In the genomic region with DNA sequence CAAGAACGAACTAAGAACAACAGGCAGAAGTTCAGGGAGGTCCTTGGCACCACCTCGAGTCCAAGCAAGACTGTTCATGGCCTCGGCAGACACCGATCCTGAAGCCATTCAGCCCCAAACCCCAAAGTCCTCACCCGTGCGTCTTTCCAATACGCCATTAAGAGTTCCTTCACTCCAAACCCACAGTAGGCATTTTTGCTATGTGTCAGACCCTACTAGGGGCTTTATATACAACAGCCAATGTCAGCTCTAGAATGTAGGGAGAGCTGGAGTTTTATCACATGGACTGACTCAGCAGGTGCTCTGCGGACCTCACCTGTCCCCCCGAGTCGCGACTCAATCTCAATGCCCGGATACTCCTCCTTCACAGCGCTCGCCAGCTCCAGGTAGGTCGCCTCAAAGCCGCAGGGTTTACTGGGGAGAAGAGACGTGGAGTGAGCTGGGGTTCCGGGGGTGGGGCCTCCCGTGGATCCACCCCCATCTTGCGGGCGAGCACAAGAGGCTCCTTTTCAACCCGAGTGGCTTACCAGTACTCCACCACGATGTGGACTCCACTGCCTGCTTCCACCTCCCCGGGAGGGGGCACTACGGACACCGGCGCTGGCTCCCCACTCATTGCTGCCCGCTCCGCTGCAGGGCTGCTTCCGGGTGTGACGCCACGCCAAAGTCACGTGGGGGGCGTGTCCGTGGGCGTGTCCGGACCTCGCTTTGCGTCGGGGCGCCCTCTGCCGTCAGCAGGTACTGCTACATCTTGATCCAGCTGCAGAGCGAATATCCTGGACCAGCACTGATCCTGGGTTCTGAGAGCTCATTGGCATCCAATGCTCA, we compare ENCODE assay signal across 8 mouse cellular contexts. TPM values are rescaled to one million over a fixed set of nuclear protein-coding genes. Genes with fewer than 3 reads are reported as not detected.
A peak's percentile ranks its signal among the peaks of the same experiment; 100 is the strongest.
DNase-seq lines count a peak whose midpoint lies in the region; ATAC-seq and TF ChIP-seq lines count a peak whose summit lies in the region.

A gene (minus strand): TSS at position 661 of the 828 bp plus-strand sequence.

- no peak within 1 kb of the TSS for H3K27ac ChIP-seq in CH12.LX (ENCODE audit: insufficient read depth, low read depth)
- peak within 1 kb of the TSS; percentile 66; the same call in 1 of the 2 replicates for H3K27ac ChIP-seq in forebrain, embryonic 12.5 days
- H3K27ac ChIP-seq in heart, postnatal 0 days (ENCODE audit: low read depth), result peak within 1 kb of the TSS; percentile 36
- H3K27ac ChIP-seq in liver, embryonic 16.5 days (ENCODE audit: low read length), result peak within 1 kb of the TSS; percentile 79
- peak within 1 kb of the TSS; percentile 70 for H3K27ac ChIP-seq in neural tube, embryonic 13.5 days (replicated peaks)
- H3K27ac ChIP-seq in testis, adult 2 months (ENCODE audit: control insufficient read depth, insufficient read depth, low read depth, low read length), result peak within 1 kb of the TSS; percentile 91

- dilution Hi-C loops in CH12.LX (cut with MboI; ENCODE audit: extremely low pct_ligation_motif_present, extremely low pct_unique_long_range_greater_than_20kb, low sequenced_read_pairs), result no loop called here

- H3K4me1 ChIP-seq in CH12.LX (ENCODE audit: control insufficient read depth in 1 of 2, insufficient read depth in 2 of 2), result peaks cover 0 to 10% of the 10 kb centered on the region in 2 experiments; a peak in 3 of 4 replicates
- peaks cover 9% of the 10 kb centered on the region for H3K4me1 ChIP-seq in forebrain, embryonic 12.5 days
- H3K4me1 ChIP-seq in heart, postnatal 0 days (ENCODE audit: control insufficient read depth, insufficient read depth), result peaks cover 8% of the 10 kb centered on the region
- H3K4me1 ChIP-seq in liver, embryonic 16.5 days (ENCODE audit: control insufficient read depth, low read depth, low read length), result peaks cover 5% of the 10 kb centered on the region; the same call in 1 of the 2 replicates
- peaks cover 10% of the 10 kb centered on the region for H3K4me1 ChIP-seq in neural tube, embryonic 13.5 days (replicated peaks)
- H3K4me1 ChIP-seq in testis, adult 2 months (ENCODE audit: control insufficient read depth, insufficient read depth, low read length), result peaks cover 8% of the 10 kb centered on the region

- peak; percentile 95 for DNase-seq in CH12.LX (ENCODE audit: extremely low read depth)
- DNase-seq in c-Kit-positive CD71-positive TER-119-negative erythroid progenitor cells, embryonic 14.5 days (ENCODE audit: low read depth), result peak; percentile 75
- DNase-seq in heart, postnatal 0 days (ENCODE audit: low spot score), result peak; percentile 80
- peak; percentile 99 for DNase-seq in kidney, postnatal 4 days

- in situ Hi-C loops in CH12.LX (cut with MboI; ENCODE audit: low pct_ligation_motif_present, low pct_unique_long_range_greater_than_20kb, low sequenced_read_pairs), result no loop called here

- peak; percentile 54 to 96; a peak in 2 of 4 replicates for TF ChIP-seq CTCF in CH12.LX (conservative IDR thresholded peaks at IDR 0.05 in 1 of 2, IDR thresholded peaks at IDR 0.05 in 1 of 2; ENCODE audit: low read depth in 2 of 2, low read length in 2 of 2)
- TF ChIP-seq CTCF in heart, postnatal 0 days (IDR thresholded peaks at IDR 0.05; ENCODE audit: low read depth), result peak; percentile 90
- TF ChIP-seq CTCF in testis, adult 2 months (IDR thresholded peaks at IDR 0.05; ENCODE audit: control insufficient read depth, insufficient read depth, insufficient replicate concordance, low read depth, low read length), result peak; percentile 97

- peak; percentile 89 for ATAC-seq in forebrain, embryonic 12.5 days (ENCODE audit: low FRiP score)
- peak; percentile 86 for ATAC-seq in heart, postnatal 0 days (ENCODE audit: insufficient read depth, low read depth)
- ATAC-seq in liver, embryonic 16.5 days (ENCODE audit: low read depth), result peak; percentile 84
- ATAC-seq in neural tube, embryonic 13.5 days (ENCODE audit: low read depth), result peak; percentile 95

- H3K4me3 ChIP-seq in CH12.LX (replicated peaks in 1 of 3; ENCODE audit: low read depth in 2 of 3, low read length in 2 of 3, poor library complexity in 1 of 3), result peak within 1 kb of the TSS; percentile 62 to 84 (median 67)
- peak within 1 kb of the TSS; percentile 75 for H3K4me3 ChIP-seq in forebrain, embryonic 12.5 days (replicated peaks)
- peak within 1 kb of the TSS; percentile 69 for H3K4me3 ChIP-seq in heart, postnatal 0 days (ENCODE audit: low read depth, low read length)
- H3K4me3 ChIP-seq in liver, embryonic 16.5 days (ENCODE audit: low read depth, low read length), result peak within 1 kb of the TSS; percentile 83
- H3K4me3 ChIP-seq in neural tube, embryonic 13.5 days, result peak within 1 kb of the TSS; percentile 71
- peak within 1 kb of the TSS; percentile 100 for H3K4me3 ChIP-seq in testis, adult 2 months (ENCODE audit: control insufficient read depth, low read depth, low read length)

- H3K79me2 ChIP-seq in CH12.LX (replicated peaks; ENCODE audit: control insufficient read depth, extremely low read depth, insufficient read depth, poor library complexity, severe bottlenecking), result no peaks in the 10 kb centered on the region

- no peaks in the 10 kb centered on the region for H3K27me3 ChIP-seq in CH12.LX (replicated peaks)
- H3K27me3 ChIP-seq in forebrain, embryonic 12.5 days, result no peaks in the 10 kb centered on the region
- no peaks in the 10 kb centered on the region for H3K27me3 ChIP-seq in heart, postnatal 0 days (ENCODE audit: control insufficient read depth, insufficient read depth, low read length)
- H3K27me3 ChIP-seq in liver, embryonic 16.5 days (ENCODE audit: control insufficient read depth, insufficient read depth, low read depth, low read length), result no peaks in the 10 kb centered on the region
- no peaks in the 10 kb centered on the region for H3K27me3 ChIP-seq in neural tube, embryonic 13.5 days
- H3K27me3 ChIP-seq in testis, adult 2 months (ENCODE audit: control insufficient read depth, insufficient read depth, low read length), result no peaks in the 10 kb centered on the region

- peak; percentile 54 for TF ChIP-seq RAD21 in CH12.LX (IDR thresholded peaks at IDR 0.05; ENCODE audit: low read depth, low read length)

- peak within 1 kb of the TSS; percentile 50 for H3K4me2 ChIP-seq in CH12.LX (ENCODE audit: insufficient read depth, low read depth, poor library complexity, severe bottlenecking)
- H3K4me2 ChIP-seq in forebrain, embryonic 12.5 days, result peak within 1 kb of the TSS; percentile 82
- H3K4me2 ChIP-seq in heart, postnatal 0 days (ENCODE audit: low read depth, low read length), result peak within 1 kb of the TSS; percentile 93
- H3K4me2 ChIP-seq in liver, embryonic 16.5 days (ENCODE audit: low read depth, low read length), result peak within 1 kb of the TSS; percentile 93
- H3K4me2 ChIP-seq in neural tube, embryonic 13.5 days, result peak within 1 kb of the TSS; percentile 84

- no peak for TF ChIP-seq EP300 in CH12.LX (IDR thresholded peaks at IDR 0.05; ENCODE audit: low read length)
- TF ChIP-seq EP300 in heart, postnatal 0 days (IDR thresholded peaks at IDR 0.05; ENCODE audit: low read depth), result peak; percentile 73; the same call in 1 of the 2 replicates

- H3K36me3 ChIP-seq in CH12.LX (replicated peaks in 1 of 2; ENCODE audit: control insufficient read depth in 1 of 2, insufficient read depth in 1 of 2, low read length in 1 of 2), result peaks cover 4 to 21% of the 10 kb centered on the region in 2 experiments
- H3K36me3 ChIP-seq in forebrain, embryonic 12.5 days (replicated peaks), result peaks cover 22% of the 10 kb centered on the region
- H3K36me3 ChIP-seq in heart, postnatal 0 days (replicated peaks; ENCODE audit: control insufficient read depth, insufficient read depth, low read length), result peaks cover 31% of the 10 kb centered on the region
- H3K36me3 ChIP-seq in liver, embryonic 16.5 days (ENCODE audit: control insufficient read depth, insufficient read depth), result no peaks in the 10 kb centered on the region
- peaks cover 33% of the 10 kb centered on the region for H3K36me3 ChIP-seq in neural tube, embryonic 13.5 days
- no peaks in the 10 kb centered on the region for H3K36me3 ChIP-seq in testis, adult 2 months (ENCODE audit: control insufficient read depth, insufficient read depth, low read length)

- peaks cover 2% of the 10 kb centered on the region for H3K9me3 ChIP-seq in CH12.LX (replicated peaks; ENCODE audit: low read length)
- H3K9me3 ChIP-seq in forebrain, embryonic 12.5 days, result no peaks in the 10 kb centered on the region
- H3K9me3 ChIP-seq in heart, postnatal 0 days (replicated peaks; ENCODE audit: control insufficient read depth, low read length), result no peaks in the 10 kb centered on the region
- H3K9me3 ChIP-seq in liver, embryonic 16.5 days (replicated peaks; ENCODE audit: control insufficient read depth, low read length), result no peaks in the 10 kb centered on the region
- no peaks in the 10 kb centered on the region for H3K9me3 ChIP-seq in neural tube, embryonic 13.5 days

- peak within 1 kb of the TSS; percentile 45 for H3K9ac ChIP-seq in CH12.LX (ENCODE audit: insufficient read depth, low read depth)
- H3K9ac ChIP-seq in forebrain, embryonic 12.5 days, result peak within 1 kb of the TSS; percentile 69
- H3K9ac ChIP-seq in heart, postnatal 0 days (replicated peaks; ENCODE audit: low read depth, low read length), result peak within 1 kb of the TSS; percentile 57
- H3K9ac ChIP-seq in liver, embryonic 16.5 days (ENCODE audit: low read depth, low read length), result peak within 1 kb of the TSS; percentile 71
- H3K9ac ChIP-seq in neural tube, embryonic 13.5 days, result peak within 1 kb of the TSS; percentile 79

- TF ChIP-seq POLR2A in CH12.LX (IDR thresholded peaks at IDR 0.05; ENCODE audit: low read depth, low read length), result peak; percentile 78
- TF ChIP-seq POLR2A in testis, adult 2 months (IDR thresholded peaks at IDR 0.05; ENCODE audit: control insufficient read depth, low read depth, low read length), result peak; percentile 79

- WGBS in forebrain, embryonic 12.5 days, result 2% methylated on average over 42 of the region's 43 CpGs
- WGBS in heart, postnatal 0 days, result under 1% methylated on average over 43 of the region's 43 CpGs
- 2% methylated on average over 43 of the region's 43 CpGs for WGBS in liver, embryonic 16.5 days (ENCODE audit: insufficient replicate concordance)
- WGBS in neural tube, embryonic 13.5 days, result 3% methylated on average over 43 of the region's 43 CpGs

TF ChIP-seq in CH12.LX, 34 proteins besides CTCF, POLR2A, EP300 and RAD21 (continues in another document):
- TF ChIP-seq HCFC1 (IDR thresholded peaks at IDR 0.05; ENCODE audit: low read depth, low read length) (peak; percentile 82), ZNF384 (IDR thresholded peaks at IDR 0.05; ENCODE audit: low read depth, low read length) (peak; percentile 67), CHD2 (IDR thresholded peaks at IDR 0.05; ENCODE audit: low read length) (no peak)

RNA-seq across cellular contexts. Expression of the gene that starts here (rescaled TPM):
- 129 and 136 TPM in 2 replicates for total RNA-seq in CH12.LX (2012; rRNA removed)
- 80.3 and 84.7 TPM in 2 replicates for total RNA-seq in CH12.LX (2014; rRNA removed)
- polyA plus RNA-seq in CH12.LX (2012; ENCODE audit: insufficient read length, low read depth), result 94.6 and 109 TPM in 2 replicates
- polyA plus RNA-seq in forebrain, embryonic 12.5 days (2016; fragmentation: Nextera tagmentation; extraction: Ambion mirVana), result 142 and 154 TPM in 2 replicates
- total RNA-seq in heart, postnatal 0 days (2014; rRNA removed; ENCODE audit: low replicate concordance), result 20.6 and 26.5 TPM in 2 replicates
- polyA plus RNA-seq in heart, postnatal 0 days (2015; fragmentation: Nextera tagmentation; extraction: Ambion mirVana), result 104 and 113 TPM in 2 replicates
- 55.9 and 57.9 TPM in 2 replicates for polyA plus RNA-seq in liver, embryonic 16.5 days (2015; fragmentation: Nextera tagmentation; extraction: Ambion mirVana)
- 239 and 265 TPM in 2 replicates for polyA plus RNA-seq in neural tube, embryonic 13.5 days (2015; fragmentation: Nextera tagmentation; extraction: Ambion mirVana)
- 53.1 and 68.0 TPM in 2 replicates for polyA plus RNA-seq in testis, adult 2 months (2012; rRNA removed)
